Mouse (Mus musculus) stomach, embryonic 16.5 days (tissue): Measurements from ENCODE around the gene Fam131c. TPM values are rescaled to one million over a fixed set of nuclear protein-coding genes. Genes with fewer than 3 reads are reported as not detected.

Source experiments
- ATAC-seq: fragments of 200-750 bp; cut with Nextera tagmentation; 2 replicates; pipeline ENCODE4 v1.8.0; 2017; ENCODE audit warnings: moderate number of reproducible peaks, moderate TSS enrichment; ENCODE audit not compliant: insufficient read depth, low FRiP score
- H3K27ac ChIP-seq: fragments of 300-500 bp; sonication (generic); 2 replicates; pipeline ENCODE4 v1.5.1; 2014; ENCODE audit warnings: low read length
- H3K27me3 ChIP-seq: fragments of 300-500 bp; sonication (generic); 2 replicates; pipeline ENCODE4 v1.6.1; 2014; ENCODE audit warnings: low read length, control low read depth, mixed read lengths; ENCODE audit not compliant: control insufficient read depth, insufficient read depth
- H3K36me3 ChIP-seq: fragments of 300-500 bp; sonication (generic); 2 replicates; pipeline ENCODE4 v1.6.1; 2014; ENCODE audit warnings: low read length; ENCODE audit not compliant: control insufficient read depth, insufficient read depth
- H3K4me1 ChIP-seq: fragments of 300-500 bp; sonication (generic); 2 replicates; pipeline ENCODE4 v1.6.1; 2014; ENCODE audit warnings: low read length, control low read depth, mixed read lengths; ENCODE audit not compliant: control insufficient read depth, insufficient read depth
- H3K4me2 ChIP-seq: fragments of 300-500 bp; sonication (generic); 2 replicates; pipeline ENCODE4 v1.6.1; 2014; ENCODE audit warnings: low read depth, low read length, mixed read lengths
- H3K4me3 ChIP-seq: fragments of 300-500 bp; sonication (generic); replicated peaks from 2 replicates; pipeline ENCODE4 v1.5.1; 2014; ENCODE audit warnings: mild to moderate bottlenecking, low read length
- H3K9ac ChIP-seq: fragments of 300-500 bp; sonication (generic); 2 replicates; pipeline ENCODE4 v1.6.1; 2014; ENCODE audit warnings: low read length
- H3K9me3 ChIP-seq: fragments of 300-500 bp; sonication (generic); replicated peaks from 2 replicates; pipeline ENCODE4 v1.6.1; 2016; ENCODE audit warnings: low read length, control low read depth; ENCODE audit not compliant: control insufficient read depth
- WGBS: fragments of 180-500 bp; shearing (Covaris S2); extraction: QIAGEN DNeasy Blood & Tissue Kit; methylation state at CpG from one replicate; pipeline ENCODE4 v1.1.7; 2014; 5-methylcytosine and 5-hydroxymethylcytosine counted together
- polyA plus RNA-seq: library from polyadenylated mRNA; unstranded; fragments of >200 nt; fragmentation: Nextera tagmentation; extraction: Ambion mirVana; gene quantifications from 2 replicates; pipeline ENCODE4 v1.2.1, GENCODE M21; 2015

Fam131c gene
- polyA plus RNA-seq, 1 experiment from 2014 or later, result 3.5 TPM

GRCm38 (mm10) chr4:141389366-141390150 lies 21.5 kb downstream of the Fam131c start:
- H3K4me1 ChIP-seq, result 0 out of 2 replicates have a peak, but pooled peaks cover under 1% of the 10 kb centered on the region
- no peaks in the 10 kb centered on the region for H3K9me3 ChIP-seq
- no peaks in the 10 kb centered on the region for H3K36me3 ChIP-seq
- no peaks in the 10 kb centered on the region for H3K27me3 ChIP-seq
- no peak overlapping the region for H3K27ac ChIP-seq
- H3K9ac ChIP-seq, result no peak overlapping the region
- H3K4me3 ChIP-seq, result no peak overlapping the region
- no peak overlapping the region for H3K4me2 ChIP-seq
- WGBS, result 69% methylated on average over 18 of the region's 18 CpGs
- no peak for ATAC-seq

- Histone ChIP-seq H3K27ac (no peak overlapping the region), H3K27me3 (no peaks in the 10 kb centered on the region), H3K4me1 (peaks cover 4% of the 10 kb centered on the region), H3K9me3 (no peaks in the 10 kb centered on the region), H3K4me3 (no peak overlapping the region), H3K36me3 (no peaks in the 10 kb centered on the region), H3K9ac (no peak overlapping the region), H3K4me2 (no peak overlapping the region)
- ATAC-seq, result no peak
- 75% methylated on average over 12 of the region's 12 CpGs for WGBS
Measured at GRCm38 (mm10) chr4:141391293-141391692, 23.3 kb downstream of the Fam131c start.

- Histone ChIP-seq H3K4me3 (peak overlapping the region; percentile 8), H3K27ac (no peak overlapping the region), H3K36me3 (no peaks in the 10 kb centered on the region), H3K27me3 (no peaks in the 10 kb centered on the region), H3K9ac (peak overlapping the region; percentile 54), H3K4me1 (peaks cover 4% of the 10 kb centered on the region), H3K9me3 (no peaks in the 10 kb centered on the region), H3K4me2 (peak overlapping the region; percentile 36)
- ATAC-seq, result no peak
- WGBS, result 20% methylated on average over 16 of the region's 16 CpGs
Measured at GRCm38 (mm10) chr4:141394751-141395150, 26.7 kb downstream of the Fam131c start.

GRCm38 (mm10) chr4:141397861-141398260 lies 29.8 kb downstream of the Fam131c start:
- Histone ChIP-seq H3K9me3 (no peaks in the 10 kb centered on the region), H3K4me3 (no peak overlapping the region), H3K27ac (no peak overlapping the region), H3K4me1 (peaks cover 4% of the 10 kb centered on the region), H3K9ac (no peak overlapping the region), H3K36me3 (no peaks in the 10 kb centered on the region), H3K4me2 (no peak overlapping the region), H3K27me3 (no peaks in the 10 kb centered on the region)
- no peak for ATAC-seq
- 74% methylated on average over 12 of the region's 12 CpGs for WGBS

DNA sequence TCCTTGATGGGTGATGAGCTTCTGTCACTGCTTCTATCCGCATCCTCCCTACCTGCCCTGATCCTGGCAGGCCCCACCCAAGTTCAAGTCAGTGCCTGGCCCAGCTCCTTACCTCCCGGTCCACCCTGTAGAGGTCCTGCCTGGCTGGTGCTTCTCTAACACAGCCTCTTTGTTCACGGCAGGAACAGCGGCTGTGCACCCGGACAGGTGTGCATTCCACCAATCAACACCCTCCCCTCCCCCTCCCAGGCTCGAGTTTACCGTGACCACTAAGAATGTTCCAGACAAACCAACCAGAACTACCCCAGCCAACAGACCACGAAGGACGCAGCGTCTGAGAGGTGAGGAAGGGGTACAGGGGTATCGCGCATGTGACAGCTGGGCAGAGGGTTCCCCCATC lies 30.5 kb downstream of the Fam131c start, which contains the start of gene Clcnka:
Clcnka (minus strand) TSS at position 180 of the 400 bp plus-strand sequence.
- Histone ChIP-seq H3K4me2 (no peak within 1 kb of the TSS), H3K4me3 (no peak within 1 kb of the TSS)
- no peak for ATAC-seq

GRCm38 (mm10) chr4:141400171-141400570 lies 32.2 kb downstream of the Fam131c start:
- Histone ChIP-seq H3K9me3 (no peaks in the 10 kb centered on the region), H3K36me3 (no peaks in the 10 kb centered on the region), H3K4me2 (no peak overlapping the region), H3K9ac (no peak overlapping the region), H3K4me1 (peaks cover 8% of the 10 kb centered on the region), H3K27ac (no peak overlapping the region), H3K27me3 (peaks cover 7% of the 10 kb centered on the region; the same call in 1 of the 2 replicates), H3K4me3 (no peak overlapping the region)
- no peak for ATAC-seq
- 87% methylated on average over 15 of the region's 15 CpGs for WGBS

More for the DNA sequence above, 30.5 kb downstream of the Fam131c start, which contains the start of gene Clcnka:
- H3K9me3 ChIP-seq, result no peaks in the 10 kb centered on the region
- H3K36me3 ChIP-seq, result no peaks in the 10 kb centered on the region
- no peak within 1 kb of the TSS for H3K27ac ChIP-seq
- peaks cover under 1% of the 10 kb centered on the region; the same call in 1 of the 2 replicates for H3K27me3 ChIP-seq
- WGBS, result 50% methylated on average over 12 of the region's 12 CpGs
- H3K4me1 ChIP-seq, result peaks cover 4% of the 10 kb centered on the region
- H3K9ac ChIP-seq, result no peak within 1 kb of the TSS

DNA sequence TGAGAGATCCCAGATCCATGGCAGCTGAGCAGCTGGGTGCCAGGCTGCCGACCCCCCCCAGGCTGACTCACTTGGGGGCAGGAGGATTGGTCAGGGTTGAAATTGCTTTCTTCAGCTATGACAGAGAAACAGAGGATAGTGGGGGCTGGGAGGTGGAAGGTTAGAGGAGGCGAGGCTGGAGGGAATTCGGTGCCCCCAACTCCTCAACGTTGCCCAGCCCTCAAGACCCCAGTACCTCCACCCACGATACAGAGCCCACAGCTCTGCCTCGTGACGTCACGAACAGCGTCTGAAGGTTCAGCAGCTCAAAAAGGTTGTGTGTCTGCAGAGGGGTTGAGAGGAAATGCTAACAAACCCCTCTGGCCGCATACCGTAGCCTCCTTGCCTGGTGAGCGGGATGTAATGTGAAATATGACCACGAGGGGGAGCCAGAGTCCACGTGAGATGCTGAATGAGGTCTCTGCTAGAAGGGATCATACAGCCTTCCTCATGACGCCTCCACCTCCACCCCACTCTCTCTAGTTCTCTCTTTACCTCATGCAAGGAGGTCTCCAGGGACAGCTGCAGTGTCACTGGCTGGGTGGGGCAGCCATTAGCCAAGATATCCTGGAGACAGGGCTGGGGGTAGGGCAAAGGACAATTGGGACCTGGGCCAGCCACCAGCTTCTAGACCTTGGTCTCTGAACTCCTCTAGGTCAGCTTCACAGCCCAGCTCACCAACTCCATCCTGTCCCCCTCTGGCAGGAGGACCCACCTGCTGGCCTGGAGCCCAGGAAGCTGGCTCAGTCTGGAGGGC lies 36.7 kb downstream of the Fam131c start:
- peaks cover 7% of the 10 kb centered on the region; the same call in 1 of the 2 replicates for H3K27me3 ChIP-seq
- no peak overlapping the region for H3K27ac ChIP-seq
- H3K4me2 ChIP-seq, result peak overlapping the region; percentile 45
- H3K36me3 ChIP-seq, result no peaks in the 10 kb centered on the region
- H3K9ac ChIP-seq, result peak overlapping the region; percentile 70
- no peaks in the 10 kb centered on the region for H3K9me3 ChIP-seq
- 14% methylated on average over 15 of the region's 15 CpGs for WGBS
- peak overlapping the region; percentile 18 for H3K4me3 ChIP-seq
- peak; percentile 61 for ATAC-seq
- H3K4me1 ChIP-seq, result peaks cover 11% of the 10 kb centered on the region

DNA sequence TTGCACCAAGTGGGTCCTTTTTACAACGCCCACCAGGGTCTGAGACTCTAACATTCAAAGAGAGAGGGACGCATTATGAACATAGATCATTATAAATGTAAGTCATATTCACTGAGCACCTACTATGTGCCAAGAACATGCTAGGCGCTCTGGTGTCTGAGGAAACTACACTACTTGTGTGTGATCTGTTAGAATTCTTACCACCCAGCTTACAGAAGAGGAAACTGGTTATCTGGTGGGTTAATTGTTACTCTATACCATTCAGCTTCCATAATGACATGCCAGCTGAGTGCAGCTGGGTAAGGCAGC lies 37.2 kb downstream of the Fam131c start:
- Histone ChIP-seq H3K27me3 (peaks cover 7% of the 10 kb centered on the region; the same call in 1 of the 2 replicates), H3K9me3 (no peaks in the 10 kb centered on the region), H3K4me1 (peaks cover 11% of the 10 kb centered on the region), H3K27ac (no peak overlapping the region), H3K4me2 (no peak overlapping the region), H3K36me3 (no peaks in the 10 kb centered on the region), H3K4me3 (no peak overlapping the region), H3K9ac (no peak overlapping the region)
- no peak for ATAC-seq
- 84% methylated on average over 3 of the region's 3 CpGs for WGBS
